Mouse (Mus musculus) liver, embryonic 16.5 days (tissue): ENCODE data around the gene Rbfox1. TPM values are rescaled to one million over a fixed set of nuclear protein-coding genes. Genes with fewer than 3 reads are reported as not detected.

Source experiments
- ATAC-seq: fragments of 200-750 bp; cut with Nextera tagmentation; 2 replicates; pipeline ENCODE4 v1.8.0; 2017; ENCODE audit warnings: low read depth, mild to moderate bottlenecking, moderate number of reproducible peaks, moderate library complexity
- H3K27ac ChIP-seq: fragments of 300-500 bp; sonication (generic); 2 replicates; pipeline ENCODE4 v1.5.1; 2014; ENCODE audit warnings: mild to moderate bottlenecking, low read length
- H3K27me3 ChIP-seq: fragments of 300-500 bp; sonication (generic); 2 replicates; pipeline ENCODE4 v1.6.1; 2014; ENCODE audit warnings: low read depth, low read length, mixed read lengths; ENCODE audit not compliant: control insufficient read depth, insufficient read depth
- H3K36me3 ChIP-seq: fragments of 300-500 bp; sonication (generic); 2 replicates; pipeline ENCODE4 v1.6.1; 2014; ENCODE audit warnings: mild to moderate bottlenecking; ENCODE audit not compliant: control insufficient read depth, insufficient read depth
- H3K4me1 ChIP-seq: fragments of 300-500 bp; sonication (generic); 2 replicates; pipeline ENCODE4 v1.6.1; 2014; ENCODE audit warnings: low read depth, low read length, mixed read lengths; ENCODE audit not compliant: control insufficient read depth
- H3K4me2 ChIP-seq: fragments of 300-500 bp; sonication (generic); 2 replicates; pipeline ENCODE4 v1.6.1; 2014; ENCODE audit warnings: low read depth, low read length, mixed read lengths
- H3K4me3 ChIP-seq: fragments of 300-500 bp; sonication (generic); 2 replicates; pipeline ENCODE4 v1.5.1; 2014; ENCODE audit warnings: low read depth, mild to moderate bottlenecking, low read length
- H3K9ac ChIP-seq: fragments of 300-500 bp; sonication (generic); 2 replicates; pipeline ENCODE4 v1.6.1; 2014; ENCODE audit warnings: low read depth, low read length
- H3K9me3 ChIP-seq: fragments of 300-500 bp; sonication (generic); replicated peaks from 2 replicates; pipeline ENCODE4 v1.6.1; 2016; ENCODE audit warnings: low read length; ENCODE audit not compliant: control insufficient read depth
- WGBS: fragments of 180-500 bp; shearing (Covaris S2); extraction: QIAGEN DNeasy Blood & Tissue Kit; methylation state at CpG from one replicate; pipeline ENCODE4 v1.1.7; 2014; ENCODE audit not compliant: insufficient replicate concordance; 5-methylcytosine and 5-hydroxymethylcytosine counted together
- polyA plus RNA-seq: library from polyadenylated mRNA; unstranded; fragments of >200 nt; fragmentation: Nextera tagmentation; extraction: Ambion mirVana; gene quantifications from 2 replicates; pipeline ENCODE4 v1.2.1, GENCODE M21; 2015

Gene Rbfox1
- polyA plus RNA-seq, 1 experiment from 2014 or later = 0.38 TPM

GRCm38 (mm10) chr16:7164153-7164737 lies 1279.1 kb downstream of the Rbfox1 start:
- H3K9me3 ChIP-seq = no peaks in the 10 kb centered on the region
- H3K36me3 ChIP-seq = no peaks in the 10 kb centered on the region
- no peak overlapping the region for H3K9ac ChIP-seq
- no peaks in the 10 kb centered on the region for H3K27me3 ChIP-seq
- H3K4me2 ChIP-seq = no peak overlapping the region
- no peaks in the 10 kb centered on the region for H3K4me1 ChIP-seq
- 69% methylated on average over 8 of the region's 8 CpGs for WGBS
- ATAC-seq = no peak
- no peak overlapping the region for H3K27ac ChIP-seq
- H3K4me3 ChIP-seq = no peak overlapping the region

DNA sequence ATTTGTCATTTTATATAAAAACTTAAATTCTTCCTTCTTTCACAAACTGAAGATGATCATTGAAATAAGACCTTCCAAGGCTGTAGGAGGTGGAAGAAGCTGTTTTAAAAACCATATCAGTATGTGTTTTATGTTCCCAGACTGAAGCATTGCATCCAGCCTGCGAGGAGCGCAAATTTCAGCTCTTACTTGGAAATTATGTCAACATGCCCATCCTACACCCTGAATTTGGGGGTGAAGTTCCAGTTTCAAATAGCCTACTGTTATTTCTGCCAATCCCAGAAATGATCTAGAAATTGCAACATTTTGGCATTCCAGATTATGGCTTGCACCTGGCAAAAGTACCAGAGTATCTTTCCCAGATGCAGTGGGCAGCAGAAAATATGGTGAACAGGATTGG lies 1290.8 kb downstream of the Rbfox1 start:
- Histone ChIP-seq H3K36me3 (no peaks in the 10 kb centered on the region), H3K27ac (no peak overlapping the region), H3K4me3 (no peak overlapping the region), H3K4me2 (no peak overlapping the region), H3K27me3 (no peaks in the 10 kb centered on the region), H3K9ac (no peak overlapping the region), H3K4me1 (no peaks in the 10 kb centered on the region), H3K9me3 (no peaks in the 10 kb centered on the region)
- 68% methylated on average over 2 of the region's 2 CpGs for WGBS
- ATAC-seq = no peak

DNA sequence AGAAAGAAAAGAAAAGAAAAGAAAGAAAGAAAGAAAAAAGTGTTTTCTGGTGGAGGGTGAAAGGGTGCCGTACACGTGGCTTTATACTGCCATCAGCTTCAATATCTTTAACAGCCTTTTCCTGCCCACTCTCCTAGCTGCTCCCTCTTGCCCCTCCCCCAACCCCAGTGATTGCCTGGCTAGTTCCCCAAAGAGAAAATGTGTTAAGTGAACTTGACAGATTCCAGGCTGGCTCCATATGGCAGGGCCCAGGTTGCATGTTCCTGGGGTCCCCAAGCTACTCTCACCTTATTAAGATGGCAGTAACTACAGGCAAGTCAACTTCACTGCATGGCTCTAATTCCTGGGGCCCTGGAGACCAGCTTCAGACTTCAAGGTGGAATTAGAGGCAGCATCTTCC lies 1302.6 kb downstream of the Rbfox1 start:
- no peaks in the 10 kb centered on the region for H3K9me3 ChIP-seq
- H3K9ac ChIP-seq = no peak overlapping the region
- H3K36me3 ChIP-seq = no peaks in the 10 kb centered on the region
- H3K4me2 ChIP-seq = no peak overlapping the region
- ATAC-seq = no peak
- 22% methylated on average over 2 of the region's 2 CpGs for WGBS
- H3K27ac ChIP-seq = no peak overlapping the region
- no peaks in the 10 kb centered on the region for H3K4me1 ChIP-seq
- H3K27me3 ChIP-seq = no peaks in the 10 kb centered on the region
- H3K4me3 ChIP-seq = no peak overlapping the region

DNA sequence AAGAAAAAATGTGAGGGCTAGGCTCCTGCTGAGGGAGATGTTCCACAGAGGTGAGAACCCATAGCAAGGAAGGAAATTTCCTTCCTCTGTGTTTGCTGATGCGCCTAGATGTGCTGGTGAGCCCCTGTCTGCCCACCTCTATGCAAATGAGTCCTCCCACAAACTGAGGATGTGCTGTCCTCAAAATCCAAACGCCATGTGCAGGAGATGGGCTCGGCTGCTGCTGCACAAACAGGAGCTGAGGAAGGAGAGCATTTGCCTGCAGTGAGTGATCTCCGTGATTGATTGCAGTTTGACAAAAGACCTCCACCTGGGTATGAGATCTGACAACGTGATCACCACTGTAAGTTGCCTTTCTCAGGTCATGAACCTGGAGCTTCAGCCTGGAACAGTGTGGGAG lies 1308.4 kb downstream of the Rbfox1 start:
- Histone ChIP-seq H3K4me2 (no peak overlapping the region), H3K9ac (no peak overlapping the region), H3K36me3 (no peaks in the 10 kb centered on the region), H3K27me3 (no peaks in the 10 kb centered on the region), H3K4me3 (no peak overlapping the region), H3K9me3 (no peaks in the 10 kb centered on the region), H3K4me1 (no peaks in the 10 kb centered on the region), H3K27ac (no peak overlapping the region)
- no peak for ATAC-seq
- WGBS = 47% methylated on average over 5 of the region's 5 CpGs

- ATAC-seq = no peak
- 80% methylated on average over 5 of the region's 5 CpGs for whole genome bisulfite sequencing
- H3K4me1 ChIP-seq = no peaks in the 10 kb centered on the region
- no peak overlapping the region for H3K4me3 ChIP-seq
- no peaks in the 10 kb centered on the region for H3K36me3 ChIP-seq
- H3K9me3 ChIP-seq = no peaks in the 10 kb centered on the region
- H3K27me3 ChIP-seq = no peaks in the 10 kb centered on the region
- H3K27ac ChIP-seq = no peak overlapping the region
- no peak overlapping the region for H3K9ac ChIP-seq
- no peak overlapping the region for H3K4me2 ChIP-seq
Observed at GRCm38 (mm10) chr16:7197953-7198352, 1312.8 kb downstream of the Rbfox1 start.

GRCm38 (mm10) chr16:7200239-7200638 lies 1315.1 kb downstream of the Rbfox1 start:
- Histone ChIP-seq H3K36me3 (no peaks in the 10 kb centered on the region), H3K27ac (no peak overlapping the region), H3K27me3 (no peaks in the 10 kb centered on the region), H3K4me1 (no peaks in the 10 kb centered on the region), H3K9ac (no peak overlapping the region), H3K9me3 (no peaks in the 10 kb centered on the region), H3K4me2 (no peak overlapping the region), H3K4me3 (no peak overlapping the region)
- ATAC-seq = no peak
- 58% methylated on average over 3 of the region's 3 CpGs for WGBS

- H3K4me3 ChIP-seq = no peak overlapping the region
- H3K4me2 ChIP-seq = no peak overlapping the region
- no peaks in the 10 kb centered on the region for H3K27me3 ChIP-seq
- no peak overlapping the region for H3K9ac ChIP-seq
- no peaks in the 10 kb centered on the region for H3K4me1 ChIP-seq
- H3K9me3 ChIP-seq = no peaks in the 10 kb centered on the region
- no peak overlapping the region for H3K27ac ChIP-seq
- ATAC-seq = no peak
- no peaks in the 10 kb centered on the region for H3K36me3 ChIP-seq
- WGBS = 48% methylated on average over 4 of the region's 4 CpGs
Observed at GRCm38 (mm10) chr16:7201816-7202215, 1316.7 kb downstream of the Rbfox1 start.

DNA sequence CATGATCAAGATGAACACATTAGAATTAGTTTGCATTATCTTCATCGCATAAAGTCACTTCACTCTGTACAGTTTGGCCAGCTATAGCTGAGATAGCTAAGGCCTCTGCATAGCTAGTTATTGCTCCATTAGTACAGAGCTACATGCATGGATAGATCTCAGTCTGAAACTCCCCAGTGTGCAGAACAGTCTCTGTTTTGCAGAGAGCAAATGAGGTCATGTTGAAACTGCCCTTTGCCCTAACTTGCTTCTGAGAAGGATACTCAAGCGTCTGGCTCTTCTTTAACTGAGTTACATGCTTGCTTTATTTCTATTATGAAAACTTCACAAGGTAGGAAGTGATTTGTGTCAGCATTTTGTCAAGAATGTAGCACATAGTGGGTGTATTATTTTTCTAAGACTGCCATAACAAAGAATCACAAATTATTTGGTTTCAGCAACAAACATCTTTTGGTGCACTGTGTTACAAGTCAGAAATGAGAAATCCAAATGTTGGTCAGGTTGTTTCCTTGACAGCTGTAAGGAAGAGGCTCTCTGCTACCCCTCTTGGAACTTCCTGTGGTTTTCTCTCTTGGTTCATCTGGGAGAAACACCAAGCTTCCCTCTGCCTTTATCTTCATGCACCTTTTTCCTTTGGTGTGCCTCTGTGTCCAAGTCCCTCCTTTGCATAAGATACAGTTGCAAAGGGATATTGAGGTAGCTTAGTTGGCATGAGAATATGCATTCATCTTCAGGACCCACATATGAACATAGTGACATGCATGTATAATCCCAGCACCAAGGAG lies 1321.2 kb downstream of the Rbfox1 start:
- Histone ChIP-seq H3K27me3 (no peaks in the 10 kb centered on the region), H3K4me1 (no peaks in the 10 kb centered on the region), H3K4me2 (no peak overlapping the region), H3K4me3 (no peak overlapping the region), H3K27ac (no peak overlapping the region), H3K9ac (no peak overlapping the region), H3K36me3 (no peaks in the 10 kb centered on the region), H3K9me3 (no peaks in the 10 kb centered on the region)
- WGBS = 45% methylated on average over 2 of the region's 2 CpGs
- no peak for ATAC-seq

DNA sequence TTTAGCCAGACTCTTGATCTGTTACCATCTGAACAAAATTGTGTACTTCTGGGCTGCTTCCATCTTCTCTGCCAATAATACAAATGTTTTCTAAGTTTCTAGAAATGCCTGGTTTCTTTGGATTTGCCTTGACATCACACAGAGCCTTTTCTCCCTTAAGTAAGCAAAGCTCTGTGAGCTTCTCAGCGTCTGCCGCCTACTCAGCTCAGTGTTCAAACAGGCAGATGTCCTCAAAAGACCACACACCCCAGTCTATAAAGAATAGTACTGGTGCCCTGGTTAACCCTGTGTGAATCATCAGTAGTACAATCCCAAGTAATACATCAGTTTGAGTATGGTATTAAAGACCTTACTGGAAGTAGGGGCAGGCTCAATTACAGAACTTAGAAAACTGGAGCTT lies 1322.4 kb downstream of the Rbfox1 start:
- no peaks in the 10 kb centered on the region for H3K9me3 ChIP-seq
- ATAC-seq = no peak

More for the DNA sequence above, 1322.4 kb downstream of the Rbfox1 start:
- no peak overlapping the region for H3K4me3 ChIP-seq
- no peak overlapping the region for H3K27ac ChIP-seq
- no peak overlapping the region for H3K4me2 ChIP-seq
- WGBS = 63% methylated on average over 2 of the region's 2 CpGs
- H3K4me1 ChIP-seq = no peaks in the 10 kb centered on the region
- H3K9ac ChIP-seq = no peak overlapping the region
- H3K27me3 ChIP-seq = no peaks in the 10 kb centered on the region
- no peaks in the 10 kb centered on the region for H3K36me3 ChIP-seq
